Mouse (Mus musculus) urinary bladder, postnatal 36 days (tissue): Measurements from ENCODE around the gene Adgra1.

Experiments
- DNase-seq, 2 experiments: peaks; one replicate each; pipeline ENCODE4 v3.0.0; 2022; ENCODE audit warnings: low spot score in 2 of 2, mixed read lengths in 1 of 2

Gene Adgra1

GRCm38 (mm10) chr7:139850152-139850551 lies 16.2 kb downstream of the Adgra1 start:
- no peak for DNase-seq

DNA sequence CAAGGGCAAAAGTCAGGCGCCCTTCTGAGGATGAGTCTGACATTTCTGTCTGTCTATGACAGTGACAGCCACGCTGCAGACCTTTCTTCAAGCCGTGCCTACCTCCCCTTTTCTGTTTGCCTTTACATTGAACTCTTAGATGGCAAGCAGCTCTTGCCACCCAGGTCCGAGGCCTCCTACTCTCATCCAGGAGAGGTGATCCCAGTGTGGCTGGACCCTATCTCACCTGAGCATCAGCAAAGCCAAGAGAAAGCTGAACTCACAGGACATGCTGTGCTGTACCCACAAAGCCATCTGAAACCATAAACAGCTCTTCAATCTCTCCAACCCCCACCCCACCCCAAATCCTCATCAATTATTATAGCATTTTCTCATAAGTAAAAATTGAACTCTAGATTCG lies 16.7 kb downstream of the Adgra1 start:
- no peak for DNase-seq

GRCm38 (mm10) chr7:139851098-139851497 lies 17.1 kb downstream of the Adgra1 start:
- no peak for DNase-seq

DNA sequence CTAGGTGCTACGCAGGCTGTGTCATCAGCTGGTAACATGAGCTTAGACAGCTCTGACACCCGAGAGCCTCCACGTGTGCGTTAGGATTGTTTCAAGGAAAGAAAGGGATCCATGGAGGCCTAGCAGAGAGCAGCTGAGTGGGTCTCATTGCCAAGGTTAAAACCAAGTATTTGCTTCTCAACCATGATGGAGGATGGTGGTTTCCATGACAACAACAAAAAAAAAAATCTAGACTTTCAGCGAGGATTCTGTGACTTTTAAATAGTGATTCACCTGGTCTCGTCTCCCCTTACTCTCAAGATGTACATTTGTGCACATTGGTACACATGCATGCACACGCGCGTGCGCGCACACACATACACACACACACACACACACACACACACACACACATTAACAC lies 21.3 kb downstream of the Adgra1 start:
- DNase-seq = no peak

DNA sequence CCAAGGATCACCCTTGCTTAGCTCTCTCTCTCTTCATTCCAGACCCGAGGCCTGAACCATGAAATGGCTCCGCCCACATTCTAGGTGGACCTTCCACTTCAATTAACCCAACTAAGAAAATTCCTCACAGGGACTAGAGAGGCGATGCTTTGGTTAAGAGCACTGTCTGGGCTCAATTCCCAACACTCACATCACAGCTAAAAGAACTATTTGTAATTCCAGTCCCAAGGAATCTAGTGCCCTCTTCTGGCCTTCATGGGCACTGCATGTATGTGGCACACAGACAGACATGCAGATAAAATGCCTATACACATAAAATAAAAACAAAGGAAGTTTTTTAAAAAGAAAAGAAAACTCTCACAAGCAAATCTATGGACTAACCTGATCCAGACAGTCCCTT lies 27.4 kb downstream of the Adgra1 start:
- DNase-seq = peak; percentile 62 to 63

DNA sequence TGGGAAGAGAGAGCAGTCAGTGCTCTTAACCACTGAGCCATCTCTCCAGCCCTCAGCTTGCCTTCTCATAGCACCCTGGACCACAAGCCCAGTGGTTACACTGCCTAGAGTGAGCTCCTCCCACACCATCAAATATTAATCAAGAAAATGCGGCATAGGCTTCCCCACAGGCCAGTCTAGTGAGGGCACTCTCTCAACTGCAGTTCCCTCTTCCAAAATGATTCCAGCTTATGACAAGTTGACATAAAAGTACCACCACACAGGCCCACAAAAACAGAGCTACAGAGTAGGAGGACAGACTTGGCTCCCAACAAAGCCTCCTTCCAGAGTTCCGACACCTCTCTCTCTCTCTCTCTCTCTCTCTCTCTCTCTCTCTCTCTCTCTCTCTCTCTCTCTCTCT lies 29.1 kb downstream of the Adgra1 start:
- no peak for DNase-seq

- no peak for DNase-seq
Measured at GRCm38 (mm10) chr7:139864253-139864652, 30.3 kb downstream of the Adgra1 start.

DNA sequence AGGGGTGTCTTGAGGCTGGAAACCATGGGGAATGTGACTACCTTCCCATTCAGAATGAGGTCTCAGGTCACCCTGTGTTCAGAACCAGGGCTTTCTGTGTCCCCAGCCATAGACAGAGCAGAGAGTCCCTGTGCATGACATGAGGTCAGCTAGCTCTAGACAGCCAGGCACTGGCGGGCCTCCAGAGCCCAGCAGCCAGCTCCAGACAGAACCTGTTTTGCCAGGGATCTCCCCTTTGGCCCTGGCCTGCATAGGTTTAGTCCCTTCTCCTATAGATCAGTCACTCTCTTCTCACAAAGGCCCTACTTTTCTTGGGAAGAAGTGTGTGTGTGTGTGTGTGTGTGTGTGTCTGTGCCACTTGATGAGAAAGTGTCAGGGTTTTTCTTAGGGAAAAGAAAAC lies 30.9 kb downstream of the Adgra1 start:
- DNase-seq = no peak

GRCm38 (mm10) chr7:139871014-139871413 lies 37.0 kb downstream of the Adgra1 start:
- no peak for DNase-seq

- no peak for DNase-seq
Measured at GRCm38 (mm10) chr7:139877167-139877792, 43.3 kb downstream of the Adgra1 start.

- no peak for DNase-seq
Measured at GRCm38 (mm10) chr7:139878122-139878521, 44.1 kb downstream of the Adgra1 start.

DNA sequence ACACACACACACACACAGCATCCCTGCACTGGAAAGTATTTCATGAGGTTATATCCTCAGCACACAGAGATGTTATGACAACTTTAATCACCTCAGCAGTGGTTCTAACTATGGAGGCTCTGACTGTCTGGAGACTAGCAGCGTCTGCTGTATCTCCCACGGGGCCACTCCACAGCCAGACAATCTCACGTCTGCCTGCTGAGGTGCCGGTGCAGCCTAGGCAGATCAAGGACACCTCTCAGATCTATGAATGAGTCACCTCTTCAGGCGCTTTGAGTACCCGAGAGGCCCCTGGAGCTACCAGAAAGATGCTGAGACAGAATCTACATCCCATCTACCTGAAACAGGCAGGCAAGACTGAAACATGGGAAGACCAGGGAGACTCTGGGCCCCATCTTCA lies 44.6 kb downstream of the Adgra1 start:
- DNase-seq = no peak

DNA sequence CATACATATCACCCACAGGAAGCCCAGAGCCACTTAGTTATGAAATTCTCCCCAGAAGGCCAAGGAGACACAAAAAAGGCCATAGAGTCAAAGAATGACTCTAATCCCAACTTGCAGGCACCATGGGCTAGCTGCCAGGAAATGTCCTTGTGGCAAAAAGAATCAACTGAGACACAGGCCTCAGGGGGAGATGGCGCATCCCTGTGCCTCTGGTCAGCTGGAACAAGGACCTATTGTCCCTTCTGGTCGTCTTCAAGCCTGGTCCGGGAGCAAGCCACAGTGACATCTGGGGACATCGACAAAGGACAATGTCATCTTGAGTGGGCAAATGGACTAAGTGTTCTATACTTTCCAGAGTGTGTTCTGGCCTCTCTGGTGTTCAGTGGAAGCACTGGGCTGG lies 49.6 kb downstream of the Adgra1 start:
- no peak for DNase-seq

- DNase-seq = no peak
Measured at GRCm38 (mm10) chr7:139891779-139892178, 57.8 kb downstream of the Adgra1 start.

GRCm38 (mm10) chr7:139894655-139895557 lies 60.9 kb downstream of the Adgra1 start, which contains the start of gene Kndc1:
TSS of gene Kndc1 (plus strand) at chr7:139894696.
- no peak for DNase-seq

DNA sequence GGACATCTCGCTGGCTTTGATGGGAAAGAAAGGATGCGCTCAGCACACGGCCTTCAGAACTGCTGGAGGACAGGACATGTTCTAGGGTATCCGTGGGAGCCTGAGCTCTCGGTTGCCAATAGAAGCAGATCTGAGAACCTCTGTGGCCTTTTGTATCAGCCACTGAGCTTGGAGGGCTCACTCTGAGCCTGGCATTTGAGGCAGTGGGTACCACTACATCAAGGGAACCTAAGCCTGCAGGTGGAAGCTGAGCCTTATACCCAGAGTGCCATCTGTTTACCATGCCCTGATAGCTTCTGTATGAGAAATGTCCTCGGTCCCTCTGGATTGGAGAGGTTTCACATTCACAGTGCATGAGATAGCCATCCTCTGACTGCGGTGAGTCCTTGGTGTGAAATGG lies 62.3 kb downstream of the Adgra1 start:
- DNase-seq = no peak

- no peak for DNase-seq
Measured at GRCm38 (mm10) chr7:139896796-139897195, 62.8 kb downstream of the Adgra1 start.

GRCm38 (mm10) chr7:139898606-139899005 lies 64.6 kb downstream of the Adgra1 start:
- no peak for DNase-seq

GRCm38 (mm10) chr7:139899505-139899904 lies 65.5 kb downstream of the Adgra1 start:
- no peak for DNase-seq

DNA sequence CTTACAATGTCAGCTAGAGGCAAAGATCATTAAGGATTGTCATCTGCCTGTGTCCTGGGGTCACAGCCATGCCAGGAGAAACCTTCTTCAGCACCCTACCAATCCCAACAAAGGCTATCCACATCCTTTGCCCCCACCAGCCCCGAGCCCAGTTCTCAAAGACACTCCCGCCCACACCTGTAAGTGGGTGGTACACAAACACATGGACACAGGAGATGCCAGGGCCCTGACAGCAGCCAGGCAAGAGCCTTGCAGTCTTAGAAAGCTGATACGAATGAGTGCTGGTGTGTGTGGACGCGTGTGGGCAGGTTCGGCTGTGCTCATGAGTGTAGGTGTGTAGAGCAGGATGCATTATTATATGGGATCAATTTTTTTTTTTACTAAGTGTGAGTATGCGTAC lies 66.5 kb downstream of the Adgra1 start:
- no peak for DNase-seq

GRCm38 (mm10) chr7:139900896-139901295 lies 66.9 kb downstream of the Adgra1 start:
- DNase-seq = no peak

DNA sequence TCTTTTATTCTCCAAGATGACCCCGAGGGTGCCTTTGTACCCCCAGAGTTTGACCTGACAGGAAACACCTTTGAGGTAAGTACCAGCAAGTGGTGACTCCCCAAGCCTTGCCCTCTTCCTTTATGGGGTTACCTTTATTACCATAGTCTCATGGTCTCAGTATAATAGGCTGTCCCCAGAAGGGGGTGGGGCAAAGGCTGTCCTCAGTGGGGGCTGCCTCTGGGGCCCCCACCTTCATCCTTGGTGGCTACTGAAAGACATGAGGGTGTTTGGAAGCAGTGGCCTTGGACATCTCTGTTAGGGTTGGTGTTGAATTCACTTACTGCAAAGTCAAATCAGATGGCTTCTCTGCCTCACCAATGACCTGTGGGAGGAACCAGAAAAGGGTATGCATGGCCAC lies 68.0 kb downstream of the Adgra1 start:
- DNase-seq = no peak

DNA sequence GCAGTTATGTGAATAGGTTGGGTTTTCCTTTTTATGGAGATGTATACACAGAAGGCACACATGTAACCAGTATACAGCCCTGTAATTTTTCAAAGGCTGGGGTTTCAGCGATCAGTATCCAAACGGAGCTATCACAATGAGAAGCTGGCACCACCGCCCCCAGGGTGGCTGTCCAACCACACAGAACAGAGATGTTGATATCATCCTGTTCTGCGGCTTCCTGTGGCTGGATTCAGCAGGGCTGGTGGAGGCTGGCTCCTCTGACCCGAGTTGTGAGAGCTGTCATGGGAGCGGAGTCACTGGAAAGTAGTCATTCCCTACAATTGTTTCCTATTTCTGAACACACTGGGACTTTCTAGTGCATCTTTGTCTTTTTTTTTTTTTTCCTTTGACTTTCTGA lies 71.3 kb downstream of the Adgra1 start:
- DNase-seq = no peak
